Mouse (Mus musculus) heart, adult 2 months (tissue): ENCODE data around the gene Hgd.

Source experiments
- CTCF ChIP-seq: fragments of 200-600 bp; IDR thresholded peaks from 2 replicates; pipeline ENCODE4 v1.8.1; 2022; ENCODE audit warnings: antibody characterized with exemption, mild to moderate bottlenecking, moderate library complexity
- EP300 ChIP-seq: fragments of 200-500 bp; IDR thresholded peaks from 2 replicates; pipeline ENCODE4 v1.6.1; 2011; ENCODE audit warnings: low read depth, low read length, control low read depth; ENCODE audit not compliant: insufficient read depth

DNA sequence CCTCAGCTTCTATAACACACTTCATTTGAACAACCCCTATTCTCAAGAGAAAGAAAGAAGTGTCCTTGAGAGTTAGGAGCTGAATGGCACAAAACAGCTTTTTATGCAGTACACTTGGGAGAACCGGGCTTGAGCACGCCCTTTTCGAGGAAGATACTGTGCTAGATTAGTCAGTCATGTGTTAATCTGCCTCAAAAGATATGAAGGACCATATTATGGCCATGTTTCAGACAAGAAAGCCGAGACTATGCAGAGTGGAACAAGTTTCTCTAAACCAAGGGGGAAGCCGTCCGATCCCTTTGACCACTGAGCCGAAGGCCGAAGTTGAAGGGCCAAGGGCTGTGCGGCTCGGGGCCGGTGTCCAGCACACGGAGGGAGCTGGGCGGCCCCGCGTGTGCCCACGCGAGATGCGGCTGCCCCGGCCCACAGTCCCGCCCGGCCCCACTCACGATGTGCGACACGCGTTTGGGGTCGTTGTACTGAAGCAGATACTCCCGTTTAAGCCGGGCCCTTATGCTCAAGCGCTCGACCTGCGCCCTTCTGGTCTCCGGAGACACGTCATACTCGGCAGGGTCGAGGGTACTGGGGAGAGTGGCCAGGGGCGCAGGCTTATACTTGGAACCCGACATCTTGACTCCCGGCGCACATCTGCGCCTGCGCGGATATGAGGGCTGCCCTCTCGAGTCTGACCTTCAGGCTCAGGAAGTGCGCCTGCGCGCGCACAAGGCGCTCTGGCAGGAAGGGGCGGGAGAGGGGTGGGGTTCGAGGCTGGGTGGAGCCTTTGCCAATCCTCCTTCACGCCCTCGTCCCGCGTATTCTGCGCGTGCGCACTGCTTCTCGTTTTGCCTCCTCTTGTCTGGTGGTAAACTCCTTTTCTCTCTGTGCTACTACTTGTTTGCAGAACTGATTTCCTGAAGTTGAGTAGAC is 74.0 kb downstream of the Hgd start, which contains the start of gene Ndufb4:
- TF ChIP-seq EP300 (no peak), CTCF (no peak)
